Mouse (Mus musculus) heart, embryonic 13.5 days (tissue): Measurements from ENCODE around the gene Polr3b. TPM values are rescaled to one million over a fixed set of nuclear protein-coding genes. Genes with fewer than 3 reads are reported as not detected.

Experiments
- ATAC-seq: fragments of 200-750 bp; cut with Nextera tagmentation; 2 replicates; pipeline ENCODE4 v1.8.0; 2017; ENCODE audit warnings: moderate TSS enrichment; ENCODE audit not compliant: insufficient number of reproducible peaks, low FRiP score, low TSS enrichment; ENCODE audit errors: extremely low read depth
- H3K27ac ChIP-seq: fragments of 300-500 bp; sonication (generic); replicated peaks from 2 replicates; pipeline ENCODE4 v1.5.1; 2015; ENCODE audit warnings: moderate library complexity, mild to moderate bottlenecking, inconsistent platforms
- H3K27me3 ChIP-seq: fragments of 300-500 bp; sonication (generic); replicated peaks from 2 replicates; pipeline ENCODE4 v1.6.1; 2015; ENCODE audit warnings: mild to moderate bottlenecking, inconsistent platforms
- H3K36me3 ChIP-seq: fragments of 300-500 bp; sonication (generic); 2 replicates; pipeline ENCODE4 v1.6.1; 2015; ENCODE audit warnings: mild to moderate bottlenecking, inconsistent platforms
- H3K4me1 ChIP-seq: fragments of 300-500 bp; sonication (generic); 2 replicates; pipeline ENCODE4 v1.6.1; 2015; ENCODE audit warnings: inconsistent platforms
- H3K4me2 ChIP-seq: fragments of 300-500 bp; sonication (generic); 2 replicates; pipeline ENCODE4 v1.6.1; 2015; ENCODE audit warnings: inconsistent platforms, mild to moderate bottlenecking, moderate library complexity
- H3K4me3 ChIP-seq: fragments of 300-500 bp; sonication (generic); 2 replicates; pipeline ENCODE4 v1.5.1; 2015; ENCODE audit warnings: moderate library complexity, mild to moderate bottlenecking, inconsistent platforms
- H3K9ac ChIP-seq: fragments of 300-500 bp; sonication (generic); 2 replicates; pipeline ENCODE4 v1.6.1; 2015; ENCODE audit warnings: inconsistent platforms, mild to moderate bottlenecking, moderate library complexity
- H3K9me3 ChIP-seq: fragments of 300-500 bp; sonication (generic); 2 replicates; pipeline ENCODE4 v1.6.1; 2016; ENCODE audit warnings: inconsistent platforms
- WGBS: fragments of 180-500 bp; shearing (Covaris S2); methylation state at CpG from one replicate; pipeline ENCODE4 v1.1.7; 2015; ENCODE audit warnings: mixed read lengths; 5-methylcytosine and 5-hydroxymethylcytosine counted together
- polyA plus RNA-seq: library from polyadenylated mRNA; unstranded; fragments of >200 nt; fragmentation: Nextera tagmentation; extraction: Ambion mirVana; gene quantifications from 2 replicates; pipeline ENCODE4 v1.2.1, GENCODE M21; 2015

Gene Polr3b
- polyA plus RNA-seq, 1 experiment from 2014 or later = 10.7 TPM

- Histone ChIP-seq H3K27ac (no peak overlapping the region), H3K4me2 (no peak overlapping the region), H3K36me3 (peaks cover 27% of the 10 kb centered on the region), H3K9ac (no peak overlapping the region), H3K4me1 (peaks cover 48% of the 10 kb centered on the region), H3K9me3 (no peaks in the 10 kb centered on the region), H3K27me3 (no peaks in the 10 kb centered on the region), H3K4me3 (no peak overlapping the region)
- WGBS = 67% methylated on average over 4 of the region's 4 CpGs
- ATAC-seq = no peak
Measured at GRCm38 (mm10) chr10:84710827-84711226, 88.7 kb downstream of the Polr3b start.

DNA sequence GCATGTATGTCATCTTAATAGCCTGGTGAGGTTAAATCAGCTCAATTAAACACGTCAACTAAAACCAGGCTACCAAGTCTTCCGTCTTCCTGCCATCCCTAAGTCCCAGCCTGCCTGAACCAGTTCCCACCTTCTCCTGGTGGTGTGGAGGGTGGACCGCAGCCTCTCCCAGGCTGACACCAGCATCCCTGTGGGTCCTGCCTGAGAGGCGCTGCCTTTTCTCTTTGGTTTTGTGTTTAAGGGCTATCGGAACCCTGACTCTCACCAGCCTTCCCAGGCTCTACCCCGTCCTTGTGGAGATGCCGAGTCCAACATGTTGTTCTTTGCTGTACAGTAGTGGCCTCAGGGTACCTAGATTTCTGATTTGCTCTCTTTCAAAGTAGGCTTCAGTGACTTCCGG lies 89.4 kb downstream of the Polr3b start:
- H3K4me3 ChIP-seq = no peak overlapping the region
- 82% methylated on average over 8 of the region's 8 CpGs for WGBS
- peak overlapping the region; percentile 17; the same call in 1 of the 2 replicates for H3K9ac ChIP-seq
- no peaks in the 10 kb centered on the region for H3K9me3 ChIP-seq
- H3K27ac ChIP-seq = no peak overlapping the region
- no peak for ATAC-seq
- H3K27me3 ChIP-seq = no peaks in the 10 kb centered on the region
- peaks cover 42% of the 10 kb centered on the region for H3K4me1 ChIP-seq
- no peak overlapping the region for H3K4me2 ChIP-seq
- H3K36me3 ChIP-seq = peaks cover 33% of the 10 kb centered on the region

DNA sequence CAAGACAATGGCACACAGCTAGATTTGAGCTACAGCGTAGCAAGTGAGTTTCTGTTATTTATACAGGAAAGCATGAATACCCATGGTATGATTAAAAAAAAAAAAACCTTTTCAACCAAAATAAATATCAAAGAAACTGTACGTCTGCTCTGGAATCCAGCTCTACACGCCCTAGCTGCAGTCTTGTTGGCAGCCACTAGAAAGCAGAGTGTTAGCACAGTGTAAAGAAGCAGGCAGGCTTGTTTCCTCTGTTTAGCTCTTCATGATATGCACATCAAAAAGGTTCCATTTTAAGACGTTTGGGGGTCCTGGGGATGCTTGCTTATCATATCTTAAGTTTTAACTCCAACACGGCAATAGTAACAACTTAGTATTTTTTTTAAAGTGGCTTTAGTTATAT lies 89.8 kb downstream of the Polr3b start:
- H3K9ac ChIP-seq = no peak overlapping the region
- H3K4me3 ChIP-seq = no peak overlapping the region
- H3K9me3 ChIP-seq = no peaks in the 10 kb centered on the region
- H3K27me3 ChIP-seq = no peaks in the 10 kb centered on the region
- H3K4me2 ChIP-seq = no peak overlapping the region
- peaks cover 37% of the 10 kb centered on the region for H3K4me1 ChIP-seq
- WGBS = 52% methylated on average over 5 of the region's 5 CpGs
- ATAC-seq = no peak
- H3K36me3 ChIP-seq = peaks cover 38% of the 10 kb centered on the region
- peak overlapping the region; percentile 50; the same call in 1 of the 2 replicates for H3K27ac ChIP-seq

DNA sequence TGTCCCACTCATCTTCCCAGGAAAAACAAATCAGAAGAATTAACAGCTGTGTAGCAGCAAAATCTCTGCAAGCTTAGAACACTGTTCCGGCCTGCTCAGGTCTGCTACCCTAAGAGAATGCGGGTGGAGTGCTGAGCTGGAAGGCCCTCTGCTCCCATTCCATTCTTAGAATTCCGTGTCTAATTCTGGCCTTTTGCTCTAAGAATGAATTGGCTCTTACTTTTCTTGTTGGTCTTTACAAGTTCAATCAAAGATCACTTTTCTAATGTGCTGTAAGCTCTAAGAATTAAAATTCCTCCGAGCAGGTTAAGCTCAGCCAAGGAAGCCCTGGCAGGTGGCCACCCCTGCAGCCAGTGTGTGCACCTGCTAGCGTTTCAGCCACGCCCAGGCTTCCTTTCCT lies 90.4 kb downstream of the Polr3b start:
- peaks cover 31% of the 10 kb centered on the region for H3K4me1 ChIP-seq
- no peaks in the 10 kb centered on the region for H3K9me3 ChIP-seq
- no peaks in the 10 kb centered on the region for H3K27me3 ChIP-seq
- WGBS = 63% methylated on average over 6 of the region's 6 CpGs
- H3K4me2 ChIP-seq = peak overlapping the region; percentile 11; the same call in 1 of the 2 replicates
- H3K4me3 ChIP-seq = no peak overlapping the region
- no peak overlapping the region for H3K9ac ChIP-seq
- H3K36me3 ChIP-seq = peaks cover 42% of the 10 kb centered on the region
- no peak for ATAC-seq
- peak overlapping the region; percentile 50; the same call in 1 of the 2 replicates for H3K27ac ChIP-seq

GRCm38 (mm10) chr10:84713043-84713442 lies 91.0 kb downstream of the Polr3b start:
- H3K27ac ChIP-seq = no peak overlapping the region
- 85% methylated on average over 10 of the region's 10 CpGs for WGBS
- ATAC-seq = no peak
- no peak overlapping the region for H3K4me2 ChIP-seq
- no peaks in the 10 kb centered on the region for H3K9me3 ChIP-seq
- peaks cover 27% of the 10 kb centered on the region for H3K4me1 ChIP-seq
- H3K9ac ChIP-seq = no peak overlapping the region
- peaks cover 42% of the 10 kb centered on the region for H3K36me3 ChIP-seq
- no peak overlapping the region for H3K4me3 ChIP-seq
- no peaks in the 10 kb centered on the region for H3K27me3 ChIP-seq

GRCm38 (mm10) chr10:84715639-84716038 lies 93.5 kb downstream of the Polr3b start:
- Histone ChIP-seq H3K4me2 (no peak overlapping the region), H3K27me3 (no peaks in the 10 kb centered on the region), H3K9ac (no peak overlapping the region), H3K27ac (no peak overlapping the region), H3K9me3 (no peaks in the 10 kb centered on the region), H3K4me3 (no peak overlapping the region), H3K36me3 (peaks cover 64% of the 10 kb centered on the region), H3K4me1 (peaks cover 27% of the 10 kb centered on the region)
- no peak for ATAC-seq
- 86% methylated on average over 7 of the region's 7 CpGs for WGBS

GRCm38 (mm10) chr10:84716581-84716980 lies 94.5 kb downstream of the Polr3b start:
- no peak overlapping the region for H3K4me2 ChIP-seq
- peaks cover 74% of the 10 kb centered on the region for H3K36me3 ChIP-seq
- H3K27me3 ChIP-seq = no peaks in the 10 kb centered on the region
- H3K9me3 ChIP-seq = no peaks in the 10 kb centered on the region
- no peak overlapping the region for H3K27ac ChIP-seq
- ATAC-seq = no peak
- WGBS = 92% methylated on average over 7 of the region's 7 CpGs
- no peak overlapping the region for H3K4me3 ChIP-seq
- peaks cover 24% of the 10 kb centered on the region for H3K4me1 ChIP-seq
- H3K9ac ChIP-seq = no peak overlapping the region

DNA sequence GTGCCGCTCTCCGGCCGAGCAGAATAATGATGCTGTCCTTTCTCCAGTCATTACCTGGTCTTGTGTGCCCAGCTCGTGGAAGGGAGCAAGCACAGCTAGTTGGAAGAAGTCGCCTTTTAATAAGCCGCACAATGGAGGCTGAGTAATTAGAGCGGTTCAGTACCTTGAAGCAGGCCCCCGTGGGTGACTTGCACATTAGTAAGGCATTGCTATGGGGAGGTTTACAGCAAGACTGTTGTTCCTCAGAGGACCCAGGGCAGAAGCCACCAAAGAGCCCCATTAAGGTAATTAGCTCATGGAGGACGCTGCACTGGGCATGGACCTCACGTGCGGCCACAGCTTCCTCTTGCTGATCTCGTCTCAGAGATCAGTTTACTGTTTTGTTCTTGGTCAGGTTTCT lies 100.6 kb downstream of the Polr3b start:
- H3K4me2 ChIP-seq = no peak overlapping the region
- ATAC-seq = no peak
- no peak overlapping the region for H3K9ac ChIP-seq

DNA sequence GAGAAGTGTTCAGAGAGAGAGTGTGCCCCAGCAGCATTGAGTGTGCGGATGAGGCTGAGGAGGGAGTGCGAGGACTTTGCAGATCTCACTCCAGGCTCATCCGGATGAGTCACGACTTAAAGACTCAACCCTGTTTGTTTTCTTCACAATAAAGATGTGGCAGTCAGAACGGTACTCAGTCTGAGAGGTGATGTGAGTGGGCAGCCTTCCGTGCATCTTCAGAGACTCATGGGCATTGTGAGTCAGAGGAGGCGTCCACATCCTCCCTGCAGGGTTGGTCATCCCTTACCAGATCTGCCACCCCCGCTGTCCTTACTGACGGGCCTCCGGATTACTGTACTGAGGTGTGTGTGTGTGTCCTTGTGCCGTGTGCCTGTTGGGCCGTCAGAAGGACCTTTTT lies 104.9 kb downstream of the Polr3b start:
- ATAC-seq = no peak
- Histone ChIP-seq H3K9me3 (no peaks in the 10 kb centered on the region), H3K4me1 (no peaks in the 10 kb centered on the region), H3K36me3 (peaks cover 40% of the 10 kb centered on the region), H3K4me3 (no peak overlapping the region), H3K27ac (no peak overlapping the region), H3K9ac (no peak overlapping the region), H3K27me3 (no peaks in the 10 kb centered on the region), H3K4me2 (no peak overlapping the region)
- 84% methylated on average over 12 of the region's 12 CpGs for WGBS

More for the DNA sequence above, 100.6 kb downstream of the Polr3b start:
- Histone ChIP-seq H3K9me3 (no peaks in the 10 kb centered on the region), H3K4me1 (no peaks in the 10 kb centered on the region), H3K36me3 (peaks cover 76% of the 10 kb centered on the region), H3K4me3 (no peak overlapping the region), H3K27me3 (no peaks in the 10 kb centered on the region), H3K27ac (no peak overlapping the region)
- WGBS = 91% methylated on average over 12 of the region's 12 CpGs

GRCm38 (mm10) chr10:84727760-84728159 lies 105.7 kb downstream of the Polr3b start:
- peaks cover 32% of the 10 kb centered on the region for H3K36me3 ChIP-seq
- no peak overlapping the region for H3K27ac ChIP-seq
- H3K9me3 ChIP-seq = no peaks in the 10 kb centered on the region
- no peaks in the 10 kb centered on the region for H3K4me1 ChIP-seq
- H3K4me2 ChIP-seq = no peak overlapping the region
- no peaks in the 10 kb centered on the region for H3K27me3 ChIP-seq
- WGBS = 76% methylated on average over 4 of the region's 4 CpGs
- H3K9ac ChIP-seq = no peak overlapping the region
- no peak for ATAC-seq
- no peak overlapping the region for H3K4me3 ChIP-seq

DNA sequence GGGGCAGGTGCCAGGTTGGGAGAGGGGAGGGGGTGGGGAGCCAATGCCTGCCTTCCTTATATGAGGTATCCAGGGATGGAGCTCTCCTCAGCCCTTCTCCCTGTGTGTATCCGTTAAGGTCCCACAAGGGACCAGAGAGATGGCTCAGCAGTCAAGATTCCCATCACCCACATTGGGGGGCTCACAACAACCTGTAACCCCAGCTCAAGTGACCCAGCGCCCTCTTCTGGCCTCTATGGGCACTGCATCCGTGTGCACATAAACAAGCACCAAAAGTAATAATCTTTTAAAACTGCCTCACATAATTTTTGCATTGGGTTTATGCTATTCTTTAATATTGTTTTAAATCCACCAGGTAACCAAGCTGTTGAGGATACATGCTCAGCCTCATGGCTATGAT lies 108.0 kb downstream of the Polr3b start:
- WGBS = 85% methylated on average over 3 of the region's 3 CpGs
- Histone ChIP-seq H3K4me2 (no peak overlapping the region), H3K27me3 (no peaks in the 10 kb centered on the region; the same call in 1 of the 2 replicates), H3K4me1 (peaks cover 7% of the 10 kb centered on the region; the same call in 1 of the 2 replicates), H3K9ac (no peak overlapping the region), H3K4me3 (no peak overlapping the region), H3K27ac (no peak overlapping the region), H3K36me3 (peaks cover 15% of the 10 kb centered on the region), H3K9me3 (no peaks in the 10 kb centered on the region)
- no peak for ATAC-seq

DNA sequence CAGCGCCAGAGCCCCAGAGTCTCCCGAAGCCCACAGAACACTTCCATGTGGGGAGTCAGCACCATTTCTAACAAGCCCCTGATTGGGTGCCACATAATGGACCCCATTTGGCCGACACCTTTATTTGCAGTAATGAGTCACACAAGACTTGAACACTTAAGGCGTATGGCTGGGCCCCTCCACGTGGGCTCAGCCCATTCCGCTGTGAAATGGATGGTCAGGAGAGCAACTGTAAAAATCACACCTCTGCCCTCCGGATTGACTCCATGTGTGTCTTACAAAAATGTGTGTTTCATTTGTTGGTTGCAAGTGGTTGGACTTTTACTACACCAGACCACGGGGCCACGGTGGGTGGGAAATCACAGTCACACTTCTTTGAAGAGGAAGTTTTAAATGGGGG lies 108.9 kb downstream of the Polr3b start:
- Histone ChIP-seq H3K36me3 (peaks cover 6% of the 10 kb centered on the region), H3K27me3 (no peaks in the 10 kb centered on the region; the same call in 1 of the 2 replicates), H3K9me3 (no peaks in the 10 kb centered on the region), H3K9ac (no peak overlapping the region), H3K4me3 (no peak overlapping the region), H3K4me1 (peaks cover 7% of the 10 kb centered on the region; the same call in 1 of the 2 replicates), H3K27ac (no peak overlapping the region), H3K4me2 (no peak overlapping the region)
- no peak for ATAC-seq
- WGBS = 84% methylated on average over 9 of the region's 9 CpGs
